Mouse (Mus musculus): Measurements from ENCODE around the gene Smpdl3a. TPM values are rescaled to one million over a fixed set of nuclear protein-coding genes. Genes with fewer than 3 reads are reported as not detected.

Gene Smpdl3a
- polyA plus RNA-seq, 2 experiments = 12.0 to 24.9 TPM

- H3K4me1 ChIP-seq (replicated peaks; ENCODE audit: control insufficient read depth in 2 of 2, insufficient read depth in 2 of 2, low read length in 1 of 2) = no peaks in the 10 kb centered on the region
- DNase-seq (ENCODE audit: low read depth in 3 of 3, low spot score in 3 of 3) (no peak), ATAC-seq (ENCODE audit: insufficient read depth) (no peak)
- H3K9me3 ChIP-seq (ENCODE audit: control insufficient read depth, low read length) = no peaks in the 10 kb centered on the region
- WGBS (ENCODE audit: insufficient replicate concordance) = 56% methylated on average over 2 of the region's 2 CpGs
- H3K36me3 ChIP-seq (replicated peaks; ENCODE audit: control insufficient read depth, insufficient read depth, low read depth) = no peaks in the 10 kb centered on the region
- TF ChIP-seq EP300 (IDR thresholded peaks at IDR 0.05; ENCODE audit: low read depth) (no peak), CTCF (IDR thresholded peaks at IDR 0.05; ENCODE audit: low read depth) (no peak)
- no peaks in the 10 kb centered on the region for H3K27me3 ChIP-seq (ENCODE audit: control insufficient read depth, insufficient read depth, low read length)
- H3K27ac ChIP-seq = no peak overlapping the region
- H3K4me3 ChIP-seq (ENCODE audit: insufficient read depth in 1 of 2, low read depth in 2 of 2, low read length in 2 of 2) = no peak overlapping the region
- no peak overlapping the region for H3K9ac ChIP-seq (replicated peaks)
- no peak overlapping the region for H3K4me2 ChIP-seq (ENCODE audit: low read depth)
Measured at GRCm38 (mm10) chr10:57758999-57759398, 35.1 kb upstream of the Smpdl3a start.

DNA sequence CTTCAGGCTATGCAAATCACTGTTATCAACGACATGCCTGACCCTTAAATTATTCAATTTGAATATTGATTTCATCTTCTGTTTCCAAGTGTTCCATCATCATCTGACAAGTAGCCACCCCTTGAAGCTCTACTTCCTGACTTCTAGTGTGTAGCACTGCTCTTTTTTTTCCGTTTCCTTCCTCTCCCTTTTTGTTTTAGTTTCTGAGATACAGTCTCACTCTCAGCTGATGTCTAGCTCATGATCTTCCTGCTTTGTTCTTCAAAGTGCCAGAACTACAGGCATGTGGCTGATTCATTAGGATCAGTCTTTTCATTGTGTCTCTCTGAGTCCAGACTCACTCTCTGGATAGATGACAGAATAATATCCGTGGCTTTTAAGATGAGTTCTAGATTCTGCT is 33.4 kb upstream of the Smpdl3a start:
- 42% methylated on average over 3 of the region's 3 CpGs for WGBS (ENCODE audit: insufficient replicate concordance)

GRCm38 (mm10) chr10:57763044-57763443 is 31.1 kb upstream of the Smpdl3a start:
- WGBS (ENCODE audit: insufficient replicate concordance) = 17% methylated on average over 1 of the region's 1 CpGs
- no peak for ATAC-seq (ENCODE audit: insufficient read depth)
- Histone ChIP-seq H3K4me3 (ENCODE audit: insufficient read depth in 1 of 2, low read depth in 2 of 2, low read length in 2 of 2) (no peak overlapping the region), H3K9me3 (ENCODE audit: control insufficient read depth, low read length) (no peaks in the 10 kb centered on the region), H3K9ac (replicated peaks) (no peak overlapping the region), H3K36me3 (replicated peaks; ENCODE audit: control insufficient read depth, insufficient read depth, low read depth) (no peaks in the 10 kb centered on the region), H3K27me3 (ENCODE audit: control insufficient read depth, insufficient read depth, low read length) (no peaks in the 10 kb centered on the region), H3K4me1 (replicated peaks; ENCODE audit: control insufficient read depth in 2 of 2, insufficient read depth in 2 of 2, low read length in 1 of 2) (no peaks in the 10 kb centered on the region), H3K27ac (no peak overlapping the region), H3K4me2 (ENCODE audit: low read depth) (no peak overlapping the region)
- DNase-seq (ENCODE audit: low read depth in 3 of 3, low spot score in 3 of 3) = no peak
- TF ChIP-seq EP300 (IDR thresholded peaks at IDR 0.05; ENCODE audit: low read depth) (no peak), CTCF (IDR thresholded peaks at IDR 0.05; ENCODE audit: low read depth) (no peak)

More for the DNA sequence above, 33.4 kb upstream of the Smpdl3a start:
- Histone ChIP-seq H3K4me1 (replicated peaks; ENCODE audit: control insufficient read depth in 2 of 2, insufficient read depth in 2 of 2, low read length in 1 of 2) (no peaks in the 10 kb centered on the region), H3K4me2 (ENCODE audit: low read depth) (no peak overlapping the region), H3K9me3 (ENCODE audit: control insufficient read depth, low read length) (no peaks in the 10 kb centered on the region), H3K36me3 (replicated peaks; ENCODE audit: control insufficient read depth, insufficient read depth, low read depth) (no peaks in the 10 kb centered on the region), H3K27me3 (ENCODE audit: control insufficient read depth, insufficient read depth, low read length) (no peaks in the 10 kb centered on the region), H3K4me3 (ENCODE audit: insufficient read depth in 1 of 2, low read depth in 2 of 2, low read length in 2 of 2) (no peak overlapping the region), H3K27ac (no peak overlapping the region), H3K9ac (replicated peaks) (no peak overlapping the region)
- TF ChIP-seq EP300 (IDR thresholded peaks at IDR 0.05; ENCODE audit: low read depth) = no peak
- TF ChIP-seq CTCF (IDR thresholded peaks at IDR 0.05; ENCODE audit: low read depth) = no peak
- DNase-seq (ENCODE audit: low read depth in 3 of 3, low spot score in 3 of 3) (no peak), ATAC-seq (ENCODE audit: insufficient read depth) (no peak)

GRCm38 (mm10) chr10:57783289-57784130 is 10.6 kb upstream of the Smpdl3a start:
- H3K27ac ChIP-seq = no peak overlapping the region
- 0 out of 4 replicates have a peak, but pooled peaks cover 0 to 4% of the 10 kb centered on the region in 2 experiments for H3K4me1 ChIP-seq (replicated peaks; ENCODE audit: control insufficient read depth in 2 of 2, insufficient read depth in 2 of 2, low read length in 1 of 2)
- DNase-seq (ENCODE audit: low read depth in 3 of 3, low spot score in 3 of 3) (no peak), ATAC-seq (ENCODE audit: insufficient read depth) (no peak)
- 34% methylated on average over 12 of the region's 13 CpGs for WGBS (ENCODE audit: insufficient replicate concordance)
- H3K9ac ChIP-seq (replicated peaks) = no peak overlapping the region
- H3K9me3 ChIP-seq (ENCODE audit: control insufficient read depth, low read length) = no peaks in the 10 kb centered on the region
- H3K4me2 ChIP-seq (ENCODE audit: low read depth) = no peak overlapping the region
- no peaks in the 10 kb centered on the region for H3K27me3 ChIP-seq (ENCODE audit: control insufficient read depth, insufficient read depth, low read length)
- no peak for TF ChIP-seq EP300 (IDR thresholded peaks at IDR 0.05; ENCODE audit: low read depth)
- no peak overlapping the region for H3K4me3 ChIP-seq (ENCODE audit: insufficient read depth in 1 of 2, low read depth in 2 of 2, low read length in 2 of 2)
- no peaks in the 10 kb centered on the region for H3K36me3 ChIP-seq (replicated peaks; ENCODE audit: control insufficient read depth, insufficient read depth, low read depth)

- TF ChIP-seq CTCF (IDR thresholded peaks at IDR 0.05; ENCODE audit: low read depth) = no peak
- no peak for TF ChIP-seq EP300 (IDR thresholded peaks at IDR 0.05; ENCODE audit: low read depth)
- ATAC-seq (ENCODE audit: insufficient read depth) (no peak), DNase-seq (ENCODE audit: low read depth in 3 of 3, low spot score in 3 of 3) (no peak)
Measured at GRCm38 (mm10) chr10:57784131-57784875, 9.8 kb upstream of the Smpdl3a start.

More at GRCm38 (mm10) chr10:57784131-57784875, 9.8 kb upstream of the Smpdl3a start:
- 29% methylated on average over 7 of the region's 7 CpGs for WGBS (ENCODE audit: insufficient replicate concordance)
- no peak overlapping the region for H3K27ac ChIP-seq
- H3K9me3 ChIP-seq (ENCODE audit: control insufficient read depth, low read length) = no peaks in the 10 kb centered on the region
- H3K4me1 ChIP-seq (replicated peaks; ENCODE audit: control insufficient read depth in 2 of 2, insufficient read depth in 2 of 2, low read length in 1 of 2) = 0 out of 4 replicates have a peak, but pooled peaks cover 0 to 4% of the 10 kb centered on the region in 2 experiments
- H3K4me3 ChIP-seq (ENCODE audit: insufficient read depth in 1 of 2, low read depth in 2 of 2, low read length in 2 of 2) = no peak overlapping the region
- no peaks in the 10 kb centered on the region for H3K27me3 ChIP-seq (ENCODE audit: control insufficient read depth, insufficient read depth, low read length)
- H3K36me3 ChIP-seq (replicated peaks; ENCODE audit: control insufficient read depth, insufficient read depth, low read depth) = no peaks in the 10 kb centered on the region
- H3K4me2 ChIP-seq (ENCODE audit: low read depth) = no peak overlapping the region
- no peak overlapping the region for H3K9ac ChIP-seq (replicated peaks)

Measured in liver, embryonic 14.5 days (tissue).